Mouse (Mus musculus): ENCODE results near the gene Slc13a5.

DNA sequence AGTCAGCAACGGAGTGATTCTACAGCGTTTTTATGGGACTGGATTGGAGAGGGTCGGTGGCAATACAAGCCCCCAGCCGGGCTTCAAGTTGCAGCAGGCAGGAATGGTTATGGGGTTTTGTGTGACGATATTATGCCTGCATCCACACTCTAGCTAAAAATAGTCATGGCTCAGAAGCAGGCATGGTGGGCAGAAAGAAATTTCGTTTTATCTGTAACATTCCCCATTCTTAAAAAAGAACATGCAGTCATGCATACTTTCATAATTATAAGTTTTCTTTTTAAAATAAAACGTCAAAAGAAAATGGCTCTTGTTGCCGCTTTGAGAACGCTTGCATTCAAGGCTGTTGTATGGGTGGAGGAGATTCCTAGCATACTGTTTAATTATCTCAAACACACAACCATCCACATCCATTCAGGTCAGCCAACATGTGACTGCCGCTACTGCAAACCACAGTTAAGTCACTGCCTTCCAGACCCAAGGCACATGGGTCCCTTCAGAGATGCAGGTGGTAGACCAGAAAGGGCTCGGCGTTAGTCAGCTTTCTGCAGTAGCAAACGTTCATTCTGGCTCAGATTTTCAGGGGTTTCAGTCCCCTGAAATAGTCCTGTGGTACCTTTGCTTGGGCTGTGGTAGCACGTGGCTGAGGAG, 17.6 kb upstream of the Slc13a5 start:
- TF ChIP-seq CTCF (IDR thresholded peaks at IDR 0.05; ENCODE audit: extremely low read depth, insufficient read depth, low read length), result no peak
- TF ChIP-seq POLR2A (IDR thresholded peaks at IDR 0.05; ENCODE audit: extremely low read depth, insufficient read depth, low read length), result no peak
